Mouse (Mus musculus): ENCODE measurements around the gene Cyp21a1.

DNA sequence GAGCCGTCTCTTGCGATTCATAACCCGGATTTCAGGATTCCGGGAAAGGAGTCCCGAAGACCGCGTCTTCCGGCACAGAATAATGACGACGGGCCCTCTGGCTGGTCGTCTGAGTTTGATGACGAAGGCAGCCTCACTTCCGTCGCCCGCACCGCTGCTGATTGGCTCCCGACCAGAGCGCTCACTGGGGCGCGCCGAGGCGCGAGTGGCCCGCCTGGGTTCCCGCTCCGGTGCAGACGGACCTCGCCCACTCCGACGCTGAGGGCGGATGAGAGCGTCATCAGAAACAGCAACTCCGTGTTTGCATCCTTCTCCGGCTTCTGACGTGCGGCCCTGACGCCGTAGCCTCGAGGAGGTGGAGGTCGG lies 32.5 kb upstream of the Cyp21a1 start, which contains the start of the genes Stk19 and Dxo:
- no peak for TF ChIP-seq CTCF (IDR thresholded peaks at IDR 0.05; ENCODE audit: control insufficient read depth, insufficient read depth, insufficient read length)
- peak; percentile 18 for TF ChIP-seq MAX (IDR thresholded peaks at IDR 0.05)
- no peak for TF ChIP-seq USF1 (IDR thresholded peaks at IDR 0.05; ENCODE audit: low read depth)
- no peak for TF ChIP-seq CEBPB (IDR thresholded peaks at IDR 0.05; ENCODE audit: low read depth)
- TF ChIP-seq MYOG (IDR thresholded peaks at IDR 0.05; ENCODE audit: control insufficient read depth, extremely low read depth, insufficient read length): no peak
- TF ChIP-seq MYOD1 (IDR thresholded peaks at IDR 0.05; ENCODE audit: control insufficient read depth, insufficient read length, low read depth): no peak
